Mouse (Mus musculus): Measurements from ENCODE around the gene Cuta.
"Not testable (repeated sequence)": the region's sequence is repeated elsewhere in the genome, so short reads cannot be mapped to it uniquely, and the experiment has no call there.

The Cuta gene

GRCm38 (mm10) chr17:26939178-26939972, at the start of gene Cuta:
Gene Cuta, minus strand, starts transcription at chr17:26939569.
- in situ Hi-C loops (cut with MseI, MboI) = no loop called here

GRCm38 (mm10) chr17:26985503-26986179, 46.3 kb upstream of the Cuta start:
- in situ Hi-C loops (cut with MseI, MboI) = no loop called here

- in situ Hi-C loops (cut with MseI, MboI) = no loop called here
Measured at GRCm38 (mm10) chr17:26983382-26983781, 44.0 kb upstream of the Cuta start.

- in situ Hi-C loops (cut with MseI, MboI) = no loop called here
Measured at GRCm38 (mm10) chr17:26981050-26981449, 41.7 kb upstream of the Cuta start.

- in situ Hi-C loops (cut with MseI, MboI) = no loop called here
Measured at GRCm38 (mm10) chr17:26979426-26979825, 40.1 kb upstream of the Cuta start.

GRCm38 (mm10) chr17:26977354-26977753, 38.0 kb upstream of the Cuta start:
- in situ Hi-C loops (cut with MseI, MboI) = not testable (repeated sequence)

GRCm38 (mm10) chr17:26975415-26975814, 36.0 kb upstream of the Cuta start:
- in situ Hi-C loops (cut with MseI, MboI) = no loop called here

- in situ Hi-C loops (cut with MseI, MboI) = no loop called here
Measured at GRCm38 (mm10) chr17:26974547-26974946, 35.2 kb upstream of the Cuta start.

GRCm38 (mm10) chr17:26972703-26973574, 33.6 kb upstream of the Cuta start, which contains the start of gene Zbtb9:
Gene Zbtb9, plus strand, starts transcription at chr17:26973167.
- in situ Hi-C loops (cut with MseI, MboI) = no loop called here

GRCm38 (mm10) chr17:26972107-26972506, 32.7 kb upstream of the Cuta start:
- in situ Hi-C loops (cut with MseI, MboI) = no loop called here

- in situ Hi-C loops (cut with MseI, MboI) = no loop called here
Measured at GRCm38 (mm10) chr17:26971247-26971905, 32.0 kb upstream of the Cuta start.

- in situ Hi-C loops (cut with MseI, MboI) = no loop called here
Measured at GRCm38 (mm10) chr17:26970221-26970620, 30.9 kb upstream of the Cuta start.

GRCm38 (mm10) chr17:26969257-26969656, 29.9 kb upstream of the Cuta start:
- in situ Hi-C loops (cut with MseI, MboI) = no loop called here

GRCm38 (mm10) chr17:26968200-26968611, 28.8 kb upstream of the Cuta start:
- in situ Hi-C loops (cut with MseI, MboI) = no loop called here

- in situ Hi-C loops (cut with MseI, MboI) = no loop called here
Measured at GRCm38 (mm10) chr17:26967477-26967876, 28.1 kb upstream of the Cuta start.

- in situ Hi-C loops (cut with MseI, MboI) = no loop called here
Measured at GRCm38 (mm10) chr17:26966993-26967392, 27.6 kb upstream of the Cuta start.

GRCm38 (mm10) chr17:26961572-26962240, 22.3 kb upstream of the Cuta start:
- in situ Hi-C loops (cut with MseI, MboI) = no loop called here

GRCm38 (mm10) chr17:26959815-26960214, 20.4 kb upstream of the Cuta start:
- in situ Hi-C loops (cut with MseI, MboI) = no loop called here

- in situ Hi-C loops (cut with MseI, MboI) = no loop called here
Measured at GRCm38 (mm10) chr17:26958880-26959279, 19.5 kb upstream of the Cuta start.

GRCm38 (mm10) chr17:26957872-26958271, 18.5 kb upstream of the Cuta start:
- in situ Hi-C loops (cut with MseI, MboI) = no loop called here

GRCm38 (mm10) chr17:26956895-26957294, 17.5 kb upstream of the Cuta start:
- in situ Hi-C loops (cut with MseI, MboI) = no loop called here

Measured in mouse trophoblast stem cell (cell line).